Mouse (Mus musculus) brain, embryonic 18.5 days (tissue): Measurements from ENCODE around the gene Izumo1r.

Experiments
- DNase-seq: peaks from one replicate; pipeline ENCODE4 v3.0.0-alpha.2; 2012; ENCODE audit warnings: low read depth, low spot score

The Izumo1r gene

GRCm38 (mm10) chr9:14866957-14867356 lies 36.8 kb downstream of the Izumo1r start:
- no peak for DNase-seq

- no peak for DNase-seq
These were observed 39.0 kb downstream of the Izumo1r start for GRCm38 (mm10) chr9:14864726-14865125.

GRCm38 (mm10) chr9:14863126-14863525 lies 40.6 kb downstream of the Izumo1r start:
- no peak for DNase-seq

GRCm38 (mm10) chr9:14859868-14860639 lies 43.7 kb downstream of the Izumo1r start, which contains the start of gene Gpr83:
Gpr83 (plus strand) TSS chr9:14860210.
- no peak for DNase-seq

GRCm38 (mm10) chr9:14858782-14859181 lies 45.0 kb downstream of the Izumo1r start:
- DNase-seq: no peak

GRCm38 (mm10) chr9:14858170-14858706 lies 45.5 kb downstream of the Izumo1r start:
- DNase-seq: no peak

- DNase-seq: no peak
These were observed 46.7 kb downstream of the Izumo1r start for GRCm38 (mm10) chr9:14856922-14857654.

GRCm38 (mm10) chr9:14854585-14854984 lies 49.2 kb downstream of the Izumo1r start:
- DNase-seq: no peak

- DNase-seq: no peak
These were observed 55.3 kb downstream of the Izumo1r start for GRCm38 (mm10) chr9:14848267-14848935.

- no peak for DNase-seq
These were observed 57.3 kb downstream of the Izumo1r start for GRCm38 (mm10) chr9:14846428-14846827.

GRCm38 (mm10) chr9:14843901-14844300 lies 59.8 kb downstream of the Izumo1r start:
- no peak for DNase-seq

GRCm38 (mm10) chr9:14843311-14843857 lies 60.4 kb downstream of the Izumo1r start:
- DNase-seq: no peak

- DNase-seq: no peak
These were observed 61.6 kb downstream of the Izumo1r start for GRCm38 (mm10) chr9:14841878-14842761.

- DNase-seq: no peak
These were observed 63.8 kb downstream of the Izumo1r start for GRCm38 (mm10) chr9:14839970-14840369.

GRCm38 (mm10) chr9:14839527-14839926 lies 64.2 kb downstream of the Izumo1r start:
- DNase-seq: no peak
